Mouse (Mus musculus): ENCODE data around the gene Htr1b.

Gene Htr1b

GRCm38 (mm10) chr9:81633437-81633973 is at the start of gene Htr1b:
Gene Htr1b (minus strand): TSS chr9:81633828.
- peak; percentile 26 to 32 for DNase-seq

GRCm38 (mm10) chr9:81676716-81677115 is 43.1 kb upstream of the Htr1b start:
- no peak for DNase-seq

- DNase-seq: no peak
Measured at GRCm38 (mm10) chr9:81637486-81637885, 3.9 kb upstream of the Htr1b start.

DNA sequence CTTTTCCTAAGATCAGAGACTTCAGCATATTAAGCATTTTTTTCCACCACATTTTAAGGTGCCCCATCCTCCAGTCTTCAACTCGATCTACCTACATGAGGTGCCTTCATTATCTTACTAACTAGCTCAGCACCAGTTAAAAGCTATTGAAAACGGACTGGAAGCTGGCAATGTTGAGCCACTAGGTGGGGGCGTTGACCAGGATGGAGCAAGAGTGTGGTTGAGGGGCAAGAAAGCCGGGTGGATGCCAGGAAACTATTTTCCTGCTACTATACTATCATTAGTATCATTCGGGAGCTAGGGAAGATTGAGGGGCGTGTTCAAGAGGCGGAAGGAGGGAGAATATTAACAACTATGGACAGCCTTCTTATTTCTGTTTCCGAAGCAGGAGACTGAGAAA is 1.5 kb upstream of the Htr1b start:
- DNase-seq: peak; percentile 11 to 21

DNA sequence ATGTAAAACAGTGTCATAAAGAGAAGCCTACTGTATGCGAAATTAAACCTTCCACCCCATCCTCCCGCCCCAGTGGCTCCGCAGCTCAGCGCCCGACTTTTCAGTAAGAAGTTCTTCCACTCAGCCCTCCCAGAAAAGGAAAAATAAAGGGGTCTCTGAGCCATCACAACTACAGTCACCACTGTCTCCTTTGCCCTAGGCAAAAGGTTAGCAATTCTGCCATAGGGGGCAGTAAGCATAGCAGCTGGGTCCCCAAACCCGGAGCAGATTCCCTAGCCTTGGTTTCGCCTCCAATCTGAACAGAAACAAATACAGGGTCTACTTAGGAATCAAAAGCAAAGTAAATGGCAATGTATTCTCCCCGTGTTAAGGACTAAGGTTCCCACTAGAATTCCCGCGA is 535 bp upstream of the Htr1b start:
- no peak for DNase-seq

- DNase-seq: peak in 1 of 2 experiments; percentile 4
Measured at GRCm38 (mm10) chr9:81632736-81633436, 742 bp downstream of the Htr1b start.

DNA sequence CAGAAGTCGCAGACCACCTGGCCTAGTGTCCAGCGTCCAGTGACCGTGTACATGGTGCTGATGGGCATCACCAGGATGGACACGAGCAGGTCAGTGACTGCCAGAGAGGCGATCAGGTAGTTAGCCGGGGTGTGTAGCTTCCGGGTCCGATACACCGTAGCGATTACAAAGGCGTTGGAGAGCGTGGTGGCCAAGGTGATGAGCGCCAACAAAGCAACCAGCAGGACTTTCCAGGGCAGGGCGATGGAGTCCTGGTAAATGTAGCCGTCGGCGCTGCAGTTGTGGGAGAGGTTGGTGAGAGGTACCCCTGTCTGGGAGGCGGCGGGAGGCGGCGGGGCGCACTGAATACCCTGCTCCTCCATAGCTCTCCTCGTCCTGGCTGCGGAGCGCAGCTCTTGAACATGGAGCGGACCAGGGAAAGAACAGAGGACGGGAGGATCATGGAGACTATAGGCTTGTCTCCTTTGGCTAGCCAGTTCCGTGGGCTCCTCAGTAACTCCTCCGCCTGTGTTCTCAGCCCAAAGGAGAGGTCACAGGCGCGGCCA is 1.4 kb downstream of the Htr1b start:
- DNase-seq: peak; percentile 10 to 25

DNA sequence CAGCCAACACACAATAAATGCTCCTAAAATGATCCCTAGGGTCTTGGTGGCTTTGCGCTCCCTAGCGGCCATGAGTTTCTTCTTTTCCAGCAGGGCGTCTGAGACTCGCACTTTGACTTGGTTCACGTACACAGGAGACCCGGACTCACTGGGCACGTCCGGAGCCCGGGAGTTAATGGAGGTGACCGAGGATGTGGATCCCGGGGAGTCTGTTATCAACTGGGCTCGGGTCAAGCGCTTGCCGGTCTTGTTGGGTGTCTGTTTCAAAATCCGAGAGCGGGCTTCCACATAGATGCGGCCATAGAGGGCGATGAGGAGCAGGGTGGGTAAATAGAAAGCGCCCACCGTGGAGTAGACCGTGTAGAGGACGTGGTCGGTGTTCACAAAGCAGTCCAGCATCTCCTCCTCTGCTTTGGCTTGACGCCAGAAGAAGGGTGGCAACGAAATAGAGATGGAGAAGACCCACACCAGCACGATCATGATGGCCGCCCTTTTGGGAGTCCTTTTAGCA is 2.0 kb downstream of the Htr1b start:
- DNase-seq: peak in 1 of 2 experiments; percentile 2

DNA sequence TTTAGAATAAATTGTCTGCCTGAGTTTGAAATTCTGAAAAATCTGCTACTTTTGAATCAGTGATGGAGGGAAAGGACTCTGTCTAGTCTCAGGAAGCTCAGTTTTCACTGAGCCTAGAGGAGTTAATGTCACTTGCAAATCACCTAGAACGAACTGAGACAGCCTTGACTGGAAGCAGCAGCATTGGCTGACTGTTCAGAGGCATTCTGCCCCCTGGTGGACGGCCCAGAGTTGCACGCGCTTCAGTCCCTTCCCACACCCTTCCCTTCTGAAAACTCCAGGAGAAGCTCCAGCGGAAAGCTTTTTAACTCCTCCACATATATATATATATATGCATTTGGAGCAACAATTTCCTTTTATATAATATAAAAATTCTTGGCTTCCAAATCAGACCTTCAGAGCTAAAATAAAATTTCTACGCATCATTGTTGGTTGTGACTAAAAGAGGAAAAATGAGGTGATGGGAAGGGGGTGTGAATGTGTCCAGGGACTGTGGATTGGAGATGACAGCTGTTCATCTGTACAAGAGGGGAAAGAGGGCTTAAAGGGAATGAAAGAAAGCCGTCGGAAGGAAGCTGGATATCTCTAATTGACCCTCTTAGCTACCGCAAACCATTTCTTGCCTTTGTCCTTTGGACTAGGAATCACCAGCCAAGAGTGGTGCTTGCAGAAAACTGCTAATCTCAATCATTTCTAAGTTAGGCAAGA is 6.6 kb downstream of the Htr1b start:
- DNase-seq: peak; percentile 28 to 30

DNA sequence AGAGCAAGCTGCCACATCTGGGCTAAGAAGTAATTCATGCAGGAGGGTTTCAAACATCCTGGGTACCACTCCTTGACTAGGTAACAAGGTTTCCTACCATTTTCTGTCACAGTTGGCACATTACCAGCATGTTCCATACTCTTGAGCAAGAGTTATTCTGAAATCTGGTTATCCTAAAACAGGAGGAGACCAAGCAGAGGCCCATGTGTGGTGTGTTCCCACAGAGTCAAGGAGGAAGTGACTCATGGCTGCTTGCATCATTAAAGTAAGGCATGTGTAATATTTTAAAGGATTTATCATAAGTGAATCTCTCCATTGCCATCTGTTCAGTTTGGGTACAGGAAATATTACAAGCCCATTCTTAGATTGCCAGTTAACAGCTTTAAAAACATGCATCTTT is 7.7 kb downstream of the Htr1b start:
- no peak for DNase-seq

DNA sequence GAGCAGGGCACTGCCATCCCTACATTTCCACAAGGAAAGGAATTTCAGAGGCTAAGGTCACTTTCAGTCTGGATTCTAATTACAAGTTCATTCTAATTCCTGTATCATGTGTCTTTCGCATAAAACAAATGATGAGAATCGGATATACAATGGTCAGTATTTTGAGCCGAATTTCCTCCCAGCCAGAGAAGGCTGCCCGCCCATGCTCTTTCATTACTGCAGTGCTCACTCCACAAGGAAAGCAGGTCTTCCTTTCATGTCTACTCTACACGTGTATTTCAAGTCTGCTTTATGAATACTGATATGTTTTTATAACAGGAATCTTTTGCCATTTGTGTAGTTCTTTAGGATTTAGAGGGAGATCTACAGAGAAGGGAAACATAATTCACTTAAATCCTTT is 10.8 kb downstream of the Htr1b start:
- DNase-seq: no peak

GRCm38 (mm10) chr9:81611022-81611421 is 22.6 kb downstream of the Htr1b start:
- no peak for DNase-seq

Measured in lung, adult 18-20 months (tissue).